Mouse (Mus musculus): ENCODE results near the gene Mcts1. TPM values are rescaled to one million over a fixed set of nuclear protein-coding genes. Genes with fewer than 3 reads are reported as not detected.

Mcts1 gene
- total RNA-seq, 2 experiments from 2014 or later, result 43.1 to 50.7 TPM

- intact Hi-C loops (cut with DNase I), result no loop called here
- Histone ChIP-seq H3K27ac (no peak overlapping the region), H3K4me3 (no peak overlapping the region)
- no peak for DNase-seq
- TF ChIP-seq CTCF (IDR thresholded peaks at IDR 0.05), result no peak
Measured at GRCm38 (mm10) chrX:38593180-38593889, 7.0 kb upstream of the Mcts1 start.

- intact Hi-C loops (cut with DNase I), result loop anchor here (2.0 to 10.0 kb wide), 2 partner anchors 36 to 66 kb away; no protein-coding TSS in a partner anchor
- no peak for TF ChIP-seq CTCF (IDR thresholded peaks at IDR 0.05)
- peak overlapping the region; percentile 82 for H3K4me3 ChIP-seq
- peak overlapping the region; percentile 87 for H3K27ac ChIP-seq
- peak; percentile 17 for DNase-seq
Measured at GRCm38 (mm10) chrX:38600995-38601369, 604 bp downstream of the Mcts1 start.

GRCm38 (mm10) chrX:38634801-38635637 lies 34.6 kb downstream of the Mcts1 start, which contains the start of gene C1galt1c1:
Gene C1galt1c1 (minus strand): TSS chrX:38635087.
- intact Hi-C loops (cut with DNase I), result loop anchor here (5.0 kb wide), 1 partner anchor 68 kb away; no protein-coding TSS in a partner anchor
- no peak for TF ChIP-seq CTCF (IDR thresholded peaks at IDR 0.05)
- H3K4me3 ChIP-seq, result peak within 1 kb of the TSS; percentile 75
- peak; percentile 93 for DNase-seq
- H3K27ac ChIP-seq, result peak within 1 kb of the TSS; percentile 96

GRCm38 (mm10) chrX:38635638-38635931 lies 35.2 kb downstream of the Mcts1 start:
- intact Hi-C loops (cut with DNase I), result loop anchor here (5.0 kb wide), 1 partner anchor 68 kb away; no protein-coding TSS in a partner anchor
- no peak for TF ChIP-seq CTCF (IDR thresholded peaks at IDR 0.05)
- no peak for DNase-seq
- H3K27ac ChIP-seq, result peak overlapping the region; percentile 83
- peak overlapping the region; percentile 75 for H3K4me3 ChIP-seq

GRCm38 (mm10) chrX:38641435-38641834 lies 41.1 kb downstream of the Mcts1 start:
- no peak for DNase-seq
- no peak for TF ChIP-seq CTCF (IDR thresholded peaks at IDR 0.05)
- intact Hi-C loops (cut with DNase I), result no loop called here
- Histone ChIP-seq H3K27ac (no peak overlapping the region), H3K4me3 (no peak overlapping the region)

- H3K4me3 ChIP-seq, result no peak overlapping the region
- DNase-seq, result no peak
- H3K27ac ChIP-seq, result no peak overlapping the region
- intact Hi-C loops (cut with DNase I), result no loop called here
- TF ChIP-seq CTCF (IDR thresholded peaks at IDR 0.05), result no peak
Measured at GRCm38 (mm10) chrX:38642183-38642582, 41.8 kb downstream of the Mcts1 start.

GRCm38 (mm10) chrX:38650404-38651039 lies 50.1 kb downstream of the Mcts1 start:
- Histone ChIP-seq H3K4me3 (peak overlapping the region; percentile 7; the same call in 1 of the 2 replicates), H3K27ac (no peak overlapping the region)
- intact Hi-C loops (cut with DNase I), result loop anchor here (5.0 kb wide), 1 partner anchor 138 kb away; no protein-coding TSS in a partner anchor
- TF ChIP-seq CTCF (IDR thresholded peaks at IDR 0.05), result peak; percentile 42; the same call in 1 of the 2 replicates
- DNase-seq, result no peak

GRCm38 (mm10) chrX:38651167-38651566 lies 50.8 kb downstream of the Mcts1 start:
- intact Hi-C loops (cut with DNase I), result loop anchor here (5.0 kb wide), 1 partner anchor 139 kb away; no protein-coding TSS in a partner anchor
- no peak overlapping the region for H3K27ac ChIP-seq
- DNase-seq, result no peak
- H3K4me3 ChIP-seq, result no peak overlapping the region
- no peak for TF ChIP-seq CTCF (IDR thresholded peaks at IDR 0.05)

GRCm38 (mm10) chrX:38653181-38653580 lies 52.8 kb downstream of the Mcts1 start:
- Histone ChIP-seq H3K27ac (no peak overlapping the region), H3K4me3 (no peak overlapping the region)
- no peak for DNase-seq
- intact Hi-C loops (cut with DNase I), result loop anchor here (5.0 kb wide), 1 partner anchor 141 kb away; no protein-coding TSS in a partner anchor
- TF ChIP-seq CTCF (IDR thresholded peaks at IDR 0.05), result peak; percentile 19; the same call in 1 of the 2 replicates

- Histone ChIP-seq H3K27ac (no peak overlapping the region), H3K4me3 (no peak overlapping the region)
- TF ChIP-seq CTCF (IDR thresholded peaks at IDR 0.05), result peak; percentile 62
- no peak for DNase-seq
- intact Hi-C loops (cut with DNase I), result loop anchor here (5.0 kb wide), 1 partner anchor 142 kb away; no protein-coding TSS in a partner anchor
Measured at GRCm38 (mm10) chrX:38654681-38655080, 54.3 kb downstream of the Mcts1 start.

GRCm38 (mm10) chrX:38656206-38656883 lies 56.0 kb downstream of the Mcts1 start:
- H3K4me3 ChIP-seq, result no peak overlapping the region
- intact Hi-C loops (cut with DNase I), result no loop called here
- H3K27ac ChIP-seq, result no peak overlapping the region
- DNase-seq, result no peak
- TF ChIP-seq CTCF (IDR thresholded peaks at IDR 0.05), result no peak

Other genes starting within 250 kb of the Mcts1 start
- gene Lamp2, start 144.1 kb upstream of the Mcts1 start, total RNA-seq (2021), result 10 to 100 TPM; 63.3 to 74.6 TPM
- gene Cul4b, start 24.4 kb upstream of the Mcts1 start, total RNA-seq (2021), result 1 to 10 TPM; 8.3 to 9.0 TPM
- 10 to 100 TPM in 1 of 2 experiments, 1 to 10 TPM in 1; 9.6 to 10.5 TPM for gene C1galt1c1, start 34.5 kb downstream of the Mcts1 start, total RNA-seq (2021)
- gene 6030498E09Rik, start 172.1 kb downstream of the Mcts1 start, total RNA-seq (2021), result not detected